Mouse (Mus musculus) cerebellum, postnatal 36 days (tissue): ENCODE data around the gene Gm10135.
"Not testable (repeated sequence)": the region's sequence is repeated elsewhere in the genome, so short reads cannot be mapped to it uniquely, and the experiment has no call there.

Experiments used
- DNase-seq, 2 experiments: peaks; one replicate each; pipeline ENCODE4 v3.0.0; 2021 to 2022; ENCODE audit warnings: mixed read lengths in 2 of 2

Gene Gm10135

DNA sequence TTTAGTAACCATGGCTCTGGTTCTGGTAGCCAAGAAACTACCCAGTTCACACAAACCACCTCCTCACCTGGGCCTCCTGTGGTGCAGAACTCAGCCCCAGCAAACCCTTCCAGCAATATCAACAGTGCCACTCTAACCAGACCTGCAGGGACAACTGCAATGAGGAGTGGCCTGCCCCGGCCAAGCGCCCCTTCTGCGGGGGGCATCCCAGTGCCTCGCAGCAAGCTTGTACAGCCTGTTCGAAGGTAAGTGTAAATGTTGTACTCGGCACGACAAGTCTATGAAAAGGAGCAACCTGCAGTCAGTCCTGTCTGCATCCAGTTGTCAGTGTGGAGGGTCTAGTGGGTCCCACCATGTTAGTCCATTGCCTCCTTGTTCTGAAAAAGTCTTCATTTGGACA lies at the start of gene Gm10135:
TSS of gene Gm10135 (minus strand) at position 101 of the 400 bp plus-strand sequence.
- DNase-seq: no peak

DNA sequence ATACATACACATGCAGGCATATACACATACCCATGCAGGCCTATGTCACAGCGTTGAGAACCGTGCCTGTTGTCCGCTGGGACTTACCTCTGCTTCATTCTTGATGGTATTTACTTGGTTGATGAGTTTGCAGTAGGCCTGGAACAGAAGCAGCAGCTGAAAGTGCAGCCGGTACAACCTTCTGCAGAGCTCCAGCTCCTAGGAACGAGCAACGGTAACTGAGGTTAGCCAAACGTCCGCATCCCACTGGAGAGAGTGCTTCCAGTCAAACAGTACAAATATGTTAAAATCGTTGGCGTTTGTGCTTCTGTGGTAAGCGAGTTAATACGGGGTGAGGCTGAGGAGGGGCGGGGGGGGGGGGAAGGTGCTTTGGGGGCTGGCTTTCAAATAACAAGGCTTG lies 49.3 kb upstream of the Gm10135 start:
- DNase-seq: no peak

DNA sequence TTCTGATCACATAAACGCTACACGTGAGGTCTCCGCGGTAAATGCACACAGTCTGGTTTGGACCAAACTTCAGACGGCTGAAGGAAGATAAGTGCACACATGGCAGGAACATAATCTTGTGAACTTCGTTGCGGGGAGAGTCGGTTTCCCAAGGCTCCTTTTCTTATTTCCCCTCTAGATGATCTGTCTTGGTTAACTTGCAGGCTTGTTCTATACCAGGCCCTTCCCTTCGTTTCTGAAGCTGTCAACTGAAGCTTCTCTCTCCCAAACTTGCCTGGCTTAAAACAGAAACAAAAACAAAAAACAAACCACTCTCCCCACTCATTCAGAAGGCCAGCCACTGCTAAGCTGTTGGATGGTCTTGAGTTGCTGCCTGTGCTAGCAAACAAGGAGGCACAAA lies 40.2 kb upstream of the Gm10135 start:
- DNase-seq: no peak

DNA sequence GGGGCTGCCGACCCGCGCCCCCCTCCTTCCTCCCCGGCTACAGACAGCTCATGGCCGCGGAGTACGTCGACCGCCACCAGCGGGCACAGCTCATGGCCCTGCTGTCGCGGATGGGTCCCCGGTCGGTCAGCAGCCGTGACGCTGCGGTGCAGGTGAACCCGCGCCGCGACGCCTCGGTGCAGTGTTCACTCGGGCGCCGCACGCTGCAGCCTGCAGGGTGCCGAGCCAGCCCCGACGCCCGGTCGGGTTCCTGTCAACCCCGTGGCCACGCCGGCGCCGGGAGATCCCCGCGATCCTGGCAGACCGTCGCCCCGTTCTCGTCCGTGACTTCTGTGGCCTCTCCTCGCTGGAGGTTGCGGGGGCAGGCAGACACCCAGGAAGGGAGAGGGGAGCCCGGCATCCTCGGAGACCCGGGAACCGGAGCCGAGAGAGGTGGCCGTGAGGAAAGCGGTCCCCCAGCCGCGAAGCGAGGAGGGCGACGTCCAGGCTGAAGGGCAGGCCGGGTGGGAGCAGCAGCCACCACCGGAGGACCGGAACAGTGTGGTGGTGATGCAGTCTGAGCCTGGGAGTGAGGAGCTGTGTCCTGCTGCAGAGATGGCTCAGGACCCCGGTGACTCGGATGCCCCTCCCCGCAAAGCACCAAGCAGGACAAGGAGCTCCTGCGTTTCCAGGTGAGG lies 39.2 kb upstream of the Gm10135 start:
- DNase-seq: not testable (repeated sequence)

DNA sequence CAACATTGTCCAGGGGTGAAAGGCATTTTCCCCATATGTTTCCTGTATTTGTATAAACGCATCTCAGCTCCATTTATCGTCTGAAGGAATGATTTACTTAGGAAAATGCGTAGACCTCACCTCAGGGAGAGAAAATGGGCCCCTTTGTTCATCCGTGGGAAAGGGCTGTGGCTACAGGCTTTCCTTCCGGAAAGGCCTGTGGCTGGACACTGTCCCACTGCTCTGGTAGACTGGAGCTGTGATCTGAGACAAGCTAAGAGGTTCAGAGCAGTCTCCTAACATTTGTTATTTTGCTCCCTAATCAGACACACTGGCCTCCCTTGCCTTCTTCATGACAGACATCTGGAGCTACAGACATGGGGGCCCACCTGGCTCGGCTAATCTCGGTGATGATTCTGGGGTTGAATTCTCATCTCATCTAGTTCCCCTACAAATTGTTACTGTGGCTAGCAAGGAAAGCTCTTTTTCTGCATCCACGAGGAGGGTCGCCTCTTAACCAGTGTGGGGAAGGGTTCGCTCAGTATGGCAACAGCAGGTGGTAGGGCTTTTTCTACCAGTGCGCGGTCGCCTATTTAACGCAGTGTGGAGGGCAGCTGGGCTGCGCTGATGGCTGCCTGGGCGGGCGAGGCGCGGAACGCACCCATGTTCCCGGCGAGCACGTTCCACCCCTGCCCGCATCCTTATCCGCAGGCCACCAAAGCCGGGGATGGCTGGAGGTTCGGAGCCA lies 38.5 kb upstream of the Gm10135 start:
- DNase-seq: not testable (repeated sequence)

DNA sequence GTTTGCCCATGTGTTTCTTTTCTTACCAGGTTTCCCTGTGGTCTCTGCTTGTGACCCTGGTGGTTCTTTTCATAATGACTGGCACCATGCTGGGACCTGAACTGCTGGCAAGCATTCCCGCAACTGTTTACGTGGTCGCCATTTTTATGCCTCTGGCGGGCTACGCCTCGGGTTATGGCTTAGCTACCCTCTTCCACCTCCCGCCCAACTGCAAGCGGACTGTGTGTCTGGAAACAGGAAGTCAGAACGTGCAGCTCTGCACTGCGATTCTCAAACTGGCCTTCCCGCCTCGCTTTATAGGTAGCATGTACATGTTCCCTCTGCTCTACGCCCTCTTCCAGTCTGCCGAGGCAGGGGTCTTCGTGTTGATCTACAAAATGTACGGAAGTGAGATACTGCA lies 37.3 kb upstream of the Gm10135 start:
- DNase-seq: not testable (repeated sequence)

DNA sequence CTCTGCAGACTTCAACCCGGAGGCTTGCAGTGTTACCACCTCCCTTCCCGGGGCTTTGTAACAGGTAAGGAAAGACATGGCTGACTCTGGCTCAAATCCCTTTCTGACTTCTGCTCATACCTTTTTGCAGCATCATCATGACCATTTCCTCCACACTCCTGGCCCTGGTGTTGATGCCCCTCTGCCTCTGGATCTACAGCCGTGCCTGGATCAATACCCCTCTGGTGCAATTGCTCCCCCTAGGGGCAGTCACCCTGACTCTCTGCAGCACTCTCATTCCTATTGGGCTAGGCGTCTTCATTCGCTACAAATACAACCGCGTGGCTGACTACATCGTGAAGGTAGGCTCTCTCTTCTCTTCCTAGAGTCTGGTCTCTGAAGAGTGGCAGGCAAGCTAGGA lies 33.7 kb upstream of the Gm10135 start:
- not testable (repeated sequence) for DNase-seq

DNA sequence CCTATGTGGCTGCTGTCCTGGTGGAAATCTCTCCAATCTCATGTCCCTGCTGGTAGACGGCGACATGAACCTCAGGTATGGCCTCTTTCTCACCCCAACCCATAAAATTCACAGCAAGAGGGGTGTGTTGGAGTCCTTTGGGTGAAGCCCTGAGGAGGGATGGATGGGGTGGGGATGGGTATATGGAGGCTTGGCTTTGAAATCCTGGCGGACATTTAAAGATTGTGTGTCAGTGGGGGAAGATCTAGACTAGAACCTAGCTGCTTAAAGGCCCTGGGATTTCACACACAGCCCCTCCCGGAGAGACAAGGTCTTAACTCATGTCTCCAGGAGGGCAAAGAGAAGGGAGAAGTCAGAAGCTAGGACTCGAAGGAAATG lies 33.1 kb upstream of the Gm10135 start:
- no peak for DNase-seq

DNA sequence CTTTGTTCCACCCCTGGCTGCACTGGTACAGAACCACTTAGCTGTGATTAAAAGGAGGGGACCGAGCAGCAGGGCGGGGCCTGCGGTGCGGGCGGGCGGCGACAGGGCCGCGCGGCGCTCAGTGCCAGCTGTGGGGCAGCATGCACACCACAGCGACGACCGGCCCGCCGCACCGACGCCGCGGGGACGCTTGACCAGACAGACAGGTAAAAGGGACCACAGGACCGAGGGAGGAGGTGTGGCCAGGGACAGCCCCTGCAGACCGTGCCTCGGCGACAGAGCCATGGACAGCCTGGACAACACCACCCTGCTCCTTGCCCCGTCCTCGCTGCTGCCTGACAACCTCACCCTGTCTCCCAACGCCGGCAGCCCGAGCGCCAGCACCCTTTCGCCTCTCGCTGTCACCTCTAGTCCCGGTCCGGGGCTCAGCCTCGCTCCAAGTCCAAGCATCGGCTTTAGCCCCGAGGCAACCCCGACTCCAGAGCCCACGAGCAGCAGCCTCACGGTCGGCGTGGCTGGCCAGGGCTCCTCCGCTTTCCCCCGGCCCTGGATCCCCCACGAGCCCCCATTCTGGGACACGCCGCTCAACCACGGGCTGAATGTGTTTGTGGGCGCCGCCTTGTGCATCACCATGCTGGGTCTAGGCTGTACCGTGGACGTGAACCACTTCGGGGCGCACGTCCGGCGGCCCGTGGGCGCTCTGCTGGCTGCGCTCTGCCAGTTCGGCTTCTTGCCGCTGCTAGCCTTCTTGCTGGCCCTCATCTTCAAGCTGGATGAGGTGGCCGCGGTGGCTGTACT lies 32.5 kb upstream of the Gm10135 start, which contains the start of gene Slc10a4:
TSS of gene Slc10a4 (plus strand) at position 100 of the 798 bp plus-strand sequence.
- DNase-seq: no peak

DNA sequence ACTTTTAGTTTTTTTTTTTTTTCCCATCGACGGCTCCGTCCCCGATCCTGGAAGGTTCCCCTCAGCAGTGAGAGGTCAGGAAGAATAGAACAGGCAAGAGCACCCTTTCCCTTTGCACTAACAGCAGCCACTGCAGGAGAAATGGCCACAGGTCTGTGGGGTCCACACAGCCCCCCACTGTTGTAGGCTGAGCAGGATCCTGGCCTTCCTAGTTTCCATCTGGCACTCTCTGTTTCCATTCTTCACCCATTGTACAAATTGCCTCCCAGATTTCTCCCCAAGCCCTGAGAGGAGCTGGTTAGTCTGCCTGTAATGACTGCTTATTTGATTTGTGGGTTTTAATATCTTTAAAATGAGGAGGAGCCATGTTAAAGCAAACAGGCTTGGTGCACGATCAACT lies 29.5 kb upstream of the Gm10135 start:
- DNase-seq: no peak

DNA sequence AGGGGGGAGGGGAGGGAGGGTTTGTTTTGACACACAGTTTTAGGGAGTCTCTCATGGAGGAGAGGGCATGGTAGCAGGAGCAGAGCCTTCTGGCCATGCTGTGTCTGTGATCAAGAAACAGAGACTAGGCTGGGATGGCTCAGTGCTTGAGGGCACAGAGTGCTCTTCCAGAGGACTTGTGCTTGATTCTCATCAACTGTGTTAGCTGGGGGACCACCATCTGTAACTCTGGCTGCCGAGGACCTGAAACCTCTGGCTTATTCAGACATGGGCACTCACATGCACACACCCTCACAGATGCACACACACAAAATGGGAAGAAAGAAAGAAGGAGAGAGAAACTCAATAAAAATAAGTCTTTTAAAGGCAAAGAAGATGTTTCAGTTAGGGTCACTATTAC lies 24.0 kb upstream of the Gm10135 start:
- DNase-seq: not testable (repeated sequence)

DNA sequence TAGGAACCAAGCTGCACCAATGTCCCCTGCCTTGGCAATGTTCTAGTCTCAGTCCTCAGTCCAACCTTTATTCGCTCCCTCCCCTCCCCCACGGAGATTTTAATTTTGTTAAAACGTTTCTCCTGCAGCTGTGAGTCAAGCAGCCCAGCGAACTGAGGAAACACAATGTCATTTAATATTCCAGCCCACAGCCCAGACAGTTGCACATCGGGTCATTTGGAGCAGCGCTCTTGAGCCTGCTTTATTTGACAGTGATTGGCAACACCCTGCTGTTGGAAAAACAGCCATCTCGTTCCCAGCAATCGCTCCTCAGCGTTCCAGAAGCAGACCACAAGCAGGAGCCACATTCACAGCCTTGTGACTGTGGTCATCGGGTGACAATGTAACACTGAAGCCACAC lies 20.9 kb upstream of the Gm10135 start:
- no peak for DNase-seq

DNA sequence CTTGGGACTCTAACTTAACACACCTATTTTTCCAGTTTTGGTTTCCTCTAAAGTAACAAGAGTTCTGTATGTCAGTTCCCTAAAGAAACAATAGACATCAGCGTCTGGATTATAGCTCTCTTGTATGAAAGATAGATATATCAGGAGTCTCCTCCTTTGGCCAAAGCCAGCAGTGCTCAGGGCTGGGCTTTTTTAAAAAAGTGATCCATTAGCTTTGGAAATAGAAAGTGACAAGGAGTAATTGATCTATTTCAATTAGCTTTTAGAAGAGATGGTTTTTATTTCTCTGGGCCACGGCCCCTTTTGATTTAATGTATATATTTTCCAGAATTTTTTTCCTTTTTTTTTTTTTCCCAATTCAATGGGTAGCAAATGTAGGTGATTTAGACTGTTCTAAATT lies 20.4 kb upstream of the Gm10135 start:
- no peak for DNase-seq

DNA sequence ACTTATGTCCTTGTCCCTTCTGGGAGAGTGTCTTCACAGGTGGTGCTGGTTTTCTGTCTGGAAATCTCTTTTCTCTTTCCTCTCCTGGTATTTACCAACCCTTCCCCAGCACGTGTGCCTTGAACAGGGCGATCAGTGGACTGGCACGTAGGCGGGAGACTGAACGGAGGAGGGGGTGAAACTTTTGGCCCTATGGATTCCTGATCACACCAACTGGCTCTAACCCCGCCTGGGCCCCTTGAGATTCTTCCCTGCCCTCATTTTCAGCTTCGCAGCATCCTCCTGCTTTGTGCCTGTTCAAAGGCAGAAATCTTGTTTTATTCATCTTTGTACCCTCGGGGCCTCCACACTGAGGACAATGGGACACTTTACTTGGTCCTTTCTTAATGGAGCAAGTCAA lies 19.9 kb upstream of the Gm10135 start:
- DNase-seq: no peak

DNA sequence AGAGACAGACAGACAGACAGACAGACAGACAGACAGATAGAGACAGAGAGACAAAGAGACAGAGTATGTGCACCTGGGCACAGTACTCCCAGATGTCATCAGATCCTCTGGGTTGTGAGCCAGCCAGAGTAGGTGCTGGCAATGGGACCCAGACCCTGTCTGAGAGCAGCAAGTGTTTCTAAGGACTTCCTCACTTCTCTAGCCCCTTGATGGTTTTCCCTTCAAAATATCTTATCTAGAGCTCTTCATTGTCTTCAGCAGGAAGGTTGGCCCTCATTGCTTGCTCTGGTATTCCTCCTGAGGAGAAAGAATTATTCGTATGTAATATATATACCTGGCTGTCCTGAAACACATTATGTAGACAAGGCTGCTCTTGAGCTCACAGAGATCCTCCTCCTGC lies 18.0 kb upstream of the Gm10135 start:
- DNase-seq: no peak

DNA sequence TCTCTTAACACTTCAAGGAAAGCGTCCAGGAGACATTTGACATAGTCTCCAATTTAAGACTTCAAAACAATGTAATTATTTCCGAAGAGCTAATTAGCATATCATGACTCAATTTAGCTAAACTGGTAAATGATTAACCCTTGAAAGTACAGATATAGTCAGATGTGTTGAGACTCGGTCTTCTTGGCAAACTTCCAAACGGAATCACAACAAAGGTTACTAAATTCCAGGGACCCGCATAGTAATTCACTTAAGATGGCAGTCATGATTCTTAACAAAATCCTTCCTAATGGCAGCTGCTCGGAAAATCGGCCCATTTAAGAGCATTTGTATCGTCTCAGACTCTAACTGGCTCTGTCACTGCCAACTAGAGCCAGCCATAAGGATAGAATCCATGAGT lies 15.3 kb upstream of the Gm10135 start:
- no peak for DNase-seq

DNA sequence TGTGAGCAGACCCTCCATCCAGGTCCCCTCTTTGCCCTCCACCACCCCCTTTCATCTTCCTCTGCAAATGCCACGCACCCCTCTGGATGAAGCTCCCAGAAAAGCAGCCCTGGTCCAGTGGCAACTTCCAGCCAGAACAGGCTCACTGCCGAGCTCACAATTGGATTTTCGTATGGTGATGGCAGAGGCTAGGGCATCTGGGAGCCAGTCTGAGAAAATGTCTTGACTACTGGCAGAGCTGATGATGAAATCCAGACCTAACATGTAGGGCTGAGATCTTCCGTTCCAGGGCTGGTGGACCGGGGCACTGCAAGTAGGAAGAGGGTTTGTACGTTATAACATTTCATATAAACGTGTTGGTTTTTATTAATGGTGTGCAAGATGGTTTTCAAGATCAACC lies 13.3 kb upstream of the Gm10135 start:
- DNase-seq: no peak

DNA sequence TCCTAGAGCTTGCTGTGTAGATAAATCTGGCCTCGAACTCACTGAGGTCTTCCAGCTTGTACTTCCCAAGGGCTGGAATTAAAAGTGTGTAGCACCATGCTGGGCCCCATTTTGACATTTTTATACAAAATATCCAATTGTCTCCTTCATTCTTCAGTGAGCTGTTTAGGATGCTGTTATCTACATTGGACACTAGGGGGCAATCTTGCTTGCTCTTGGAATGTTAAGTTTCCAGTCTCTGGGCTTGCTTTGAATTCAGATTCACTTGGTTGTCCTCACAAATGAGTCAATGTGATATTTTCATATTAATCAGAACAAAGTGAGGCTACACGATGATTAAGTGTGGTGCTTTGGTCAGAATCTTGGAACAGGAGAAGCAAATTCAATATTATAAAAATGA lies 9.6 kb upstream of the Gm10135 start:
- peak in 1 of 2 experiments; percentile 26 for DNase-seq

DNA sequence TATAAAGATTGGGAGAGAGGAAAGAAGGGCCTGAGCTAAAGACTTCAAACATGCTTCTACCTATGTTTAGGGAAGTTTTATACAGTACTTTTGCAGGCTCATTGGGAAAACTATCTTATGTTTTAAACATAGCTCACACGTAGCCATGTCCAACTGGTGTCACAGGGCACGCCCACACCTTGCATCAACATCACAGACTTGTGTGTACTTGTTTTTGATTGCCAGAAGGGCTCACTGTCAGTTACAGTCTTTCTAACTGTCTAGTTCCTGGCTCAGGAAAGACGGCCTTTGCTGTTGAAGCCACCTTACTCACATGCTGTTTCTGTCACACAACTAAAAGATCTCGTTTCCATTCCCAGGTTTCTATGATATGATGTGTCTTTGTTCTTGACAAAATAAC lies 2.0 kb upstream of the Gm10135 start:
- DNase-seq: no peak

DNA sequence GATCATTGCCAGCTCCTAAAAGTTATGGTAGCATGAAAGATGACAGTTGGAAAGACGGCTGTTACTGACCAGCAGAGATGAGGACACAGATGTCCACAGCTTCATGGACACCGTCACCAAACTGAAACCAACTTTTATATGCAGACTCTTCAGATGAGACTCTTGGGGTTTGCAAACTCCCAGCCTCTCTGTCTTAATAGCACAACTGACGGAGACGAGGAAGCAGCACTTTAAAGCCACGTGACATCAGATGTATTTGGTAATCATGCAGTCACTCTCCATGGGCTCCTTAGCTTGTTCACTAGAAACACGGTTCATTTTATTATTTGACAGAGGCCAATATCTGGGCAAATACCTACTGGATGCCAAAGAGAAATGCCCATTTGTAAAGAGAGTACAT lies 1.5 kb upstream of the Gm10135 start:
- DNase-seq: no peak

DNA sequence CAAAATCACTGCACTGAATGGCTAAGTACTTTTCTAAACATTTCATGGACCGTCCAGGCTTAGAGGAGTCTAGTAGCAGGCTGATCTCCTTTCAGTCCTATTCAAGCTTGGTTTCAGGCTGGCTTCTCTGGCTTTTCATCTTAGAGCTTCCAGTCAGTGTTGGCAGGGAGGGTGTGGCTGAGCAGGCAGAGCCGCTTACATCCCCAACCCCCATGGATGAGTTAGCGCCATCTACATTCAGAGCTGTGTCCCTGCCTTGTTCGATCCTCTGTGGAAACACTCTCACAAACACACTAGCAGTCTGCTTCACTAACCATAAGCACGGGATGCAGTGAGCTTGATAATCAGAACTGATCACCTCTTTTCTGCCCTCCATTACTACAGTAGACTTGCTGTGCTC lies 1.6 kb downstream of the Gm10135 start:
- no peak for DNase-seq

DNA sequence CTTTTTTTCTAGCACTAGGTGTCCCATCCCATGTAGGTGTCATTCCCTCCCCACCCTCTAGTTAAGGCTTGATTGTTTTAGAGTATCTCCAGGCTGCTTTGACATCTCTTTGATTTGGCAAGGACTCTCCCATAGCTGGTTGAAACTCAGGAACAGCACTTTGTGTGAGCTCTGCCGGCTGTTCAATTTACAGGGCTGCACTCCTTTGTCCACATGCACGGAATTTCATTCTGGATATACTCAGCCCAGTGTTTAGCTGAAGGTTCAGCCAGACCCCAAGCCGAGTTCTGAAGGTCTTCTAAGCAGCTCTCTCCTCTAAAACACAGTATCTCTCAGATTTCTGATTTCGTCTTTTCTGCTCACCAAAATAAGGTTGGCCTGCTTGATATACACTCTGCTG lies 2.1 kb downstream of the Gm10135 start:
- no peak for DNase-seq

DNA sequence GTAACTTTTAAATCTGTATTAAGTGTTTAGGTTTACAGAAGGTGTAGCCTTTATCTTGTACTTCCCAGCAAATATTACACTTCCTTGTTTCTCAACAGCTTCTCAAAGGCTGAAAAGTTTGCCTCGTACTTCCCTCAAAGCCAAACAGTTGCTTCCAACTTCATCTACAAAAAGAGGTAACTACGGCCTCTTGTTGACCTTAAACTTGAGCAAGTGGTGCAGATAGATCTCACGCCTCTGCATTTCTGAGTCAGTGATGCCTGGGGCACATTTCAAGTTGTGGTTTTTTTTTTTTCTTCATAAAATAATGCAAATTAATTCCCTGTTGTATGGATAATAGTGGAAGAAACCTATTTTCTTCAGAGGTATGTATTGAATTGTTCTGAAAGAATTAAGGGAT lies 8.8 kb downstream of the Gm10135 start:
- no peak for DNase-seq

DNA sequence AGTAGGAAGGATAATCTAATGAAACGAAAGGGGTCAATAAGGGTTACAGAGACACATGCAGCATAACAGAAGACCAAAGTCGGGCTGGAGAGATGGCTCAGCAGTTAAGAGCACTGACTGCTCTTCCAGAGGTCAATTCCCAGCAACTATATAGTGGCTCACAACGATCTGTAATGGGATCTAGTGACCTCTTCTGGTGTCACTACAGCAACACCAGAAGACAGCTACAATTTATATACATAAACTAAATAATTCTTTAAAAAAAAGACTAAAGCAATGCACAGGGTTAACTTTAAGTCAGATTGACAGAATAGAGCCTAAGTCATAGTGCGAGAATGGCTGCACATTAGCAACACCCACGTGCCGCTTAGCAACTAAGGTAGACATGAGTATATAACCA lies 14.4 kb downstream of the Gm10135 start:
- no peak for DNase-seq
